Mouse (Mus musculus) intestine, embryonic 14.5 days (tissue): ENCODE data around the gene Ppp1r26. TPM values are rescaled to one million over a fixed set of nuclear protein-coding genes. Genes with fewer than 3 reads are reported as not detected.

ENCODE experiments used
- ATAC-seq: fragments of 200-750 bp; cut with Nextera tagmentation; replicated peaks from 2 replicates; pipeline ENCODE4 v1.8.0; 2017; ENCODE audit warnings: low read depth, moderate number of reproducible peaks, moderate TSS enrichment, moderate library complexity; ENCODE audit not compliant: low FRiP score, low TSS enrichment
- DNase-seq: peaks from one replicate; pipeline ENCODE4 v3.0.0-alpha.2; 2018; ENCODE audit warnings: low spot score
- H3K27ac ChIP-seq: fragments of 300-500 bp; sonication (generic); 2 replicates; pipeline ENCODE4 v1.5.1; 2014; ENCODE audit warnings: low read depth, mild to moderate bottlenecking, control low read depth
- H3K27me3 ChIP-seq: fragments of 300-500 bp; sonication (generic); replicated peaks from 2 replicates; pipeline ENCODE4 v1.6.1; 2014; ENCODE audit warnings: low read length, control low read depth; ENCODE audit not compliant: control insufficient read depth, insufficient read depth
- H3K36me3 ChIP-seq: fragments of 300-500 bp; sonication (generic); 2 replicates; pipeline ENCODE4 v1.6.1; 2014; ENCODE audit warnings: low read length, control low read depth; ENCODE audit not compliant: control insufficient read depth, insufficient read depth
- H3K4me1 ChIP-seq: fragments of 300-500 bp; sonication (generic); replicated peaks from 2 replicates; pipeline ENCODE4 v1.6.1; 2014; ENCODE audit warnings: low read length, control low read depth, mixed read lengths; ENCODE audit not compliant: control insufficient read depth, insufficient read depth
- H3K4me2 ChIP-seq: fragments of 300-500 bp; sonication (generic); 2 replicates; pipeline ENCODE4 v1.6.1; 2014; ENCODE audit warnings: low read length
- H3K4me3 ChIP-seq: fragments of 300-500 bp; sonication (generic); 2 replicates; pipeline ENCODE4 v1.5.1; 2014; ENCODE audit warnings: low read depth, low read length, control low read depth, mixed read lengths
- H3K9ac ChIP-seq: fragments of 300-500 bp; sonication (generic); 2 replicates; pipeline ENCODE4 v1.6.1; 2014; ENCODE audit warnings: mild to moderate bottlenecking, low read length
- H3K9me3 ChIP-seq: fragments of 300-500 bp; sonication (generic); 2 replicates; pipeline ENCODE4 v1.6.1; 2016; ENCODE audit warnings: low read length, control low read depth; ENCODE audit not compliant: control insufficient read depth
- WGBS: fragments of 180-500 bp; shearing (Covaris S2); extraction: QIAGEN DNeasy Blood & Tissue Kit; methylation state at CpG from one replicate; pipeline ENCODE4 v1.1.7; 2014; 5-methylcytosine and 5-hydroxymethylcytosine counted together
- polyA plus RNA-seq: library from polyadenylated mRNA; unstranded; fragments of >200 nt; fragmentation: Nextera tagmentation; extraction: Ambion mirVana; gene quantifications from 2 replicates; pipeline ENCODE4 v1.2.1, GENCODE M21; 2014

Ppp1r26 gene
- polyA plus RNA-seq, 1 experiment from 2014 or later, result 4.5 TPM

DNA sequence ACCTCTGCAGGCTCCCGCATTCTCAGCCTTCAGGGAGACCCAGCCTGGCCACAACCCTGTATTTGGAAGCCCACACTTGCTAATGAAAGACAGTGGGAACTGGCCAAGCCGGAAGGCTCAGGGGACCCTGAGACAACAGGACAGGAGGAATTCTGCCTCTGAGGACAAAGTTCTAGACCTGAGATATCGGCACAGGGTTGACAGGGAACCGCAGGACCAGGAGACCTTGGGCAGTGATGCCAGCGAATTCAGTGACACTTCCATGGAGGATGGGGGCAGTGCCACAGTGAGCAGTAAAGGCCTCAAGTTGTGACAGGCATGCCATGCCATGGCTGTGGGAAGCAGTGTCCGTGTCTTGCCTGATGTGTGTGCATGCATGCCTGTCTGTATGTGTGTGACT, 6.9 kb downstream of the Ppp1r26 start:
- no peak overlapping the region for H3K4me3 ChIP-seq
- H3K9ac ChIP-seq, result no peak overlapping the region
- peaks cover 6% of the 10 kb centered on the region; the same call in 1 of the 2 replicates for H3K36me3 ChIP-seq
- DNase-seq, result no peak
- WGBS, result 78% methylated on average over 6 of the region's 6 CpGs
- no peaks in the 10 kb centered on the region for H3K27me3 ChIP-seq
- H3K27ac ChIP-seq, result no peak overlapping the region
- no peaks in the 10 kb centered on the region for H3K9me3 ChIP-seq
- ATAC-seq, result no peak
- H3K4me2 ChIP-seq, result no peak overlapping the region
- H3K4me1 ChIP-seq, result no peaks in the 10 kb centered on the region

GRCm38 (mm10) chr2:28456616-28457015, 10.0 kb downstream of the Ppp1r26 start:
- H3K4me3 ChIP-seq, result no peak overlapping the region
- no peak overlapping the region for H3K9ac ChIP-seq
- H3K9me3 ChIP-seq, result no peaks in the 10 kb centered on the region
- no peak overlapping the region for H3K4me2 ChIP-seq
- DNase-seq (no peak), ATAC-seq (no peak)
- no peaks in the 10 kb centered on the region for H3K27me3 ChIP-seq
- no peak overlapping the region for H3K27ac ChIP-seq
- H3K4me1 ChIP-seq, result no peaks in the 10 kb centered on the region
- peaks cover 6% of the 10 kb centered on the region; the same call in 1 of the 2 replicates for H3K36me3 ChIP-seq
- WGBS, result 74% methylated on average over 1 of the region's 1 CpGs

GRCm38 (mm10) chr2:28463919-28464318, 17.3 kb downstream of the Ppp1r26 start:
- no peaks in the 10 kb centered on the region for H3K27me3 ChIP-seq
- peak; percentile 72 for DNase-seq
- peaks cover under 1% of the 10 kb centered on the region for H3K36me3 ChIP-seq
- H3K9ac ChIP-seq, result no peak overlapping the region
- no peak overlapping the region for H3K4me2 ChIP-seq
- peaks cover 7% of the 10 kb centered on the region for H3K4me1 ChIP-seq
- 52% methylated on average over 3 of the region's 3 CpGs for WGBS
- H3K27ac ChIP-seq, result no peak overlapping the region
- H3K9me3 ChIP-seq, result no peaks in the 10 kb centered on the region
- no peak for ATAC-seq
- no peak overlapping the region for H3K4me3 ChIP-seq

- Histone ChIP-seq H3K4me3 (no peak overlapping the region), H3K9me3 (0 out of 2 replicates have a peak, but pooled peaks cover 4% of the 10 kb centered on the region), H3K4me2 (no peak overlapping the region), H3K27me3 (no peaks in the 10 kb centered on the region), H3K27ac (no peak overlapping the region), H3K9ac (no peak overlapping the region), H3K4me1 (peaks cover 8% of the 10 kb centered on the region), H3K36me3 (peaks cover 11% of the 10 kb centered on the region)
- ATAC-seq (no peak), DNase-seq (no peak)
- 79% methylated on average over 9 of the region's 9 CpGs for WGBS
These were observed 18.3 kb downstream of the Ppp1r26 start for GRCm38 (mm10) chr2:28464919-28465318.

- Histone ChIP-seq H3K4me1 (peaks cover 8% of the 10 kb centered on the region), H3K27ac (no peak within 1 kb of the TSS), H3K4me3 (0 out of 2 replicates have a peak within 1 kb of the TSS, but pooled peaks have one; percentile 0), H3K9me3 (0 out of 2 replicates have a peak, but pooled peaks cover 4% of the 10 kb centered on the region), H3K4me2 (peak within 1 kb of the TSS; percentile 33), H3K36me3 (peaks cover 21% of the 10 kb centered on the region), H3K27me3 (no peaks in the 10 kb centered on the region), H3K9ac (no peak within 1 kb of the TSS)
- WGBS, result 4% methylated on average over 25 of the region's 25 CpGs
- ATAC-seq (no peak; the same call in 1 of the 2 replicates), DNase-seq (peak; percentile 82)
These were observed 19.4 kb downstream of the Ppp1r26 start, which contains the start of gene 1700007K13Rik for GRCm38 (mm10) chr2:28465836-28466518. 1700007K13Rik (minus strand) TSS chr2:28466332.

DNA sequence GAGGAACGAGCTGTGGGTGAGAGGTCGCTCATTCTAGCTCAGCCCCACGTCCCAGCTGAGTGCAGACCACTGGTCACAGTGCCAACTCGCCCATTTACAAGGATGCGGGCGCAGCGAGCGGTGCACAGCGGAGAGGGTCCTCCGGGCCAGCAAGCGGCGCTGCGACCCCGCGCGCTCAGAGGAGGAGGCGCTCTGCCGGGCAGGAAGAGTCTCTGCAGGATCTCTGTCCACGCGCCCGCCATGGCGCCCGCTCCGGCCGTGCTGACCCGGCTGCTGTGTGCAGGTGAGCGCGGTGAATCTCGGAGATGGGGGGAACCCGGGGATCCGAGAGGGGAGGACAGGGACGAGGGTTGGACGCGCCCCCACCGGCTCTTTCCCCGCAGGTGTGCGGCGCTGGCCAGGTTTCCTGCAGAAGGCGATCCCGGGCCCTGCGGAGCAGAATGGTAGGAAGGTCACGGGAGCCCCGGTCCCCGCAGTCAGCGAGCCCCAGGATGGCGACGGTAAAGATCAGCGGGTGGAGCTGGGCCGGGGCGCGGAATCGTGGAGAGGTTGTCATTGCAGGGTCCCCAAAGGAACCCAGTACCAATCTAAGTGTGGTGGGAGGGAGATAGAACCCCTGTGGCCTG, 21.4 kb downstream of the Ppp1r26 start, which contains the start of gene Mrps2:
Mrps2 (plus strand) TSS at position 207 of the 626 bp plus-strand sequence.
- DNase-seq, result peak; percentile 92
- Histone ChIP-seq H3K4me2 (peak within 1 kb of the TSS; percentile 97), H3K27ac (no peak within 1 kb of the TSS), H3K36me3 (peaks cover 33% of the 10 kb centered on the region), H3K27me3 (no peaks in the 10 kb centered on the region), H3K4me3 (peak within 1 kb of the TSS; percentile 85), H3K9me3 (peaks cover 4% of the 10 kb centered on the region; the same call in 1 of the 2 replicates), H3K4me1 (peaks cover 8% of the 10 kb centered on the region), H3K9ac (peak within 1 kb of the TSS; percentile 93)
- WGBS, result under 1% methylated on average over 52 of the region's 52 CpGs
- ATAC-seq, result peak; percentile 81

GRCm38 (mm10) chr2:28468486-28469225, 22.1 kb downstream of the Ppp1r26 start:
- DNase-seq (no peak), ATAC-seq (no peak)
- 54% methylated on average over 18 of the region's 18 CpGs for WGBS
- Histone ChIP-seq H3K27me3 (no peaks in the 10 kb centered on the region), H3K9ac (peak overlapping the region; percentile 93), H3K4me1 (peaks cover 8% of the 10 kb centered on the region), H3K9me3 (peaks cover 4% of the 10 kb centered on the region; the same call in 1 of the 2 replicates), H3K4me2 (peak overlapping the region; percentile 97), H3K36me3 (peaks cover 35% of the 10 kb centered on the region), H3K4me3 (peak overlapping the region; percentile 85), H3K27ac (no peak overlapping the region)

- H3K4me2 ChIP-seq, result no peak overlapping the region
- peaks cover 4% of the 10 kb centered on the region; the same call in 1 of the 2 replicates for H3K9me3 ChIP-seq
- H3K9ac ChIP-seq, result no peak overlapping the region
- 95% methylated on average over 14 of the region's 14 CpGs for WGBS
- no peak for ATAC-seq
- peaks cover 8% of the 10 kb centered on the region for H3K4me1 ChIP-seq
- no peaks in the 10 kb centered on the region for H3K27me3 ChIP-seq
- H3K4me3 ChIP-seq, result no peak overlapping the region
- DNase-seq, result no peak
- H3K27ac ChIP-seq, result no peak overlapping the region
- H3K36me3 ChIP-seq, result peaks cover 35% of the 10 kb centered on the region
These were observed 22.9 kb downstream of the Ppp1r26 start for GRCm38 (mm10) chr2:28469461-28469860.
